In genomic region chr2:61455902-61456301, GRCm38 (mm10) we compare ENCODE assay signal across 9 mouse cellular contexts.
DNase-seq lines count a peak whose midpoint lies in the region; ATAC-seq and TF ChIP-seq lines count a peak whose summit lies in the region.
"Had no signal": no experiment of that assay in that cellular context is flagged by ENCODE, and none has a peak within 500 bp of the region (broad histone marks: within the 10 kb centered on the region; RNA-seq: fewer than 3 reads in every experiment).

No protein-coding gene starts in this region.

- no peak overlapping the region for H3K27ac ChIP-seq in embryonic facial prominence, embryonic 10.5 days (replicated peaks)
- no peak overlapping the region for H3K27ac ChIP-seq in stomach, postnatal 0 days (replicated peaks)
- H3K27ac ChIP-seq: liver, embryonic 15.5 days had no signal

- H3K4me3 ChIP-seq in embryonic facial prominence, embryonic 10.5 days = no peak overlapping the region
- H3K4me3 ChIP-seq in stomach, postnatal 0 days (ENCODE audit: low read depth, low read length) = no peak overlapping the region
- H3K4me3 ChIP-seq: liver, embryonic 15.5 days had no signal

- H3K4me2 ChIP-seq in stomach, postnatal 0 days (replicated peaks; ENCODE audit: low read depth) = no peak overlapping the region
- H3K4me2 ChIP-seq: liver, embryonic 15.5 days had no signal

- TF ChIP-seq CTCF in stomach, postnatal 0 days (IDR thresholded peaks at IDR 0.05; ENCODE audit: low read depth) = peak; percentile 72

- peaks cover 20% of the 10 kb centered on the region for H3K4me1 ChIP-seq in embryonic facial prominence, embryonic 10.5 days
- H3K4me1 ChIP-seq in stomach, postnatal 0 days (replicated peaks; ENCODE audit: control insufficient read depth, insufficient read depth) = no peaks in the 10 kb centered on the region
- H3K4me1 ChIP-seq: liver, embryonic 15.5 days had no signal

- no peak for TF ChIP-seq EP300 in stomach, postnatal 0 days (optimal IDR thresholded peaks at IDR 0.05)

- no peak overlapping the region for H3K9ac ChIP-seq in stomach, postnatal 0 days (ENCODE audit: low read length)
- H3K9ac ChIP-seq: liver, embryonic 15.5 days had no signal

- H3K9me3 ChIP-seq in embryonic facial prominence, embryonic 10.5 days = no peaks in the 10 kb centered on the region
- no peaks in the 10 kb centered on the region for H3K9me3 ChIP-seq in stomach, postnatal 0 days (ENCODE audit: control insufficient read depth, low read length)
- H3K9me3 ChIP-seq: liver, embryonic 15.5 days had no signal

- H3K27me3 ChIP-seq in embryonic facial prominence, embryonic 10.5 days (replicated peaks; ENCODE audit: low read depth, poor library complexity, severe bottlenecking) = no peaks in the 10 kb centered on the region; the same call in 1 of the 2 replicates
- H3K27me3 ChIP-seq in stomach, postnatal 0 days (ENCODE audit: control insufficient read depth, insufficient read depth, low read length) = no peaks in the 10 kb centered on the region

- 0 out of 2 replicates have a peak, but pooled peaks have one; percentile 51 for ATAC-seq in stomach, postnatal 0 days (ENCODE audit: low FRiP score, low TSS enrichment)

- WGBS in embryonic facial prominence, embryonic 10.5 days = 27% methylated on average over 5 of the region's 5 CpGs
- 25% methylated on average over 5 of the region's 5 CpGs for WGBS in stomach, postnatal 0 days

- DNase-seq in heart, adult 8-10 months (ENCODE audit: low spot score) = peak; percentile 29
- no peak for DNase-seq in heart, adult 11 months
- peak; percentile 80 for DNase-seq in CD4-positive, CD25-positive, alpha-beta regulatory T cell, adult 2 months (ENCODE audit: low read depth, low spot score)
- peak; percentile 65 for DNase-seq in adrenal gland, postnatal 25 days
- peak; percentile 75 for DNase-seq in embryonic facial prominence, embryonic 10.5 days (ENCODE audit: low spot score)
- peak; percentile 8 to 60 for DNase-seq in kidney, adult 8-10 months
- peak; percentile 64 for DNase-seq in lung, postnatal 10 days
- peak; percentile 46 for DNase-seq in stomach, postnatal 0 days (ENCODE audit: low spot score)

- H3K36me3 ChIP-seq in embryonic facial prominence, embryonic 10.5 days (replicated peaks) = no peaks in the 10 kb centered on the region
- H3K36me3 ChIP-seq in stomach, postnatal 0 days (ENCODE audit: control insufficient read depth, insufficient read depth, low read length) = no peaks in the 10 kb centered on the region
- H3K36me3 ChIP-seq: liver, embryonic 15.5 days had no signal
